Mouse (Mus musculus): ENCODE data around the gene Hspa5. TPM values are rescaled to one million over a fixed set of nuclear protein-coding genes. Genes with fewer than 3 reads are reported as not detected.

The Hspa5 gene
- polyA plus RNA-seq (2016; fragmentation: Nextera tagmentation; extraction: Ambion mirVana): 841 and 852 TPM in 2 replicates

DNA sequence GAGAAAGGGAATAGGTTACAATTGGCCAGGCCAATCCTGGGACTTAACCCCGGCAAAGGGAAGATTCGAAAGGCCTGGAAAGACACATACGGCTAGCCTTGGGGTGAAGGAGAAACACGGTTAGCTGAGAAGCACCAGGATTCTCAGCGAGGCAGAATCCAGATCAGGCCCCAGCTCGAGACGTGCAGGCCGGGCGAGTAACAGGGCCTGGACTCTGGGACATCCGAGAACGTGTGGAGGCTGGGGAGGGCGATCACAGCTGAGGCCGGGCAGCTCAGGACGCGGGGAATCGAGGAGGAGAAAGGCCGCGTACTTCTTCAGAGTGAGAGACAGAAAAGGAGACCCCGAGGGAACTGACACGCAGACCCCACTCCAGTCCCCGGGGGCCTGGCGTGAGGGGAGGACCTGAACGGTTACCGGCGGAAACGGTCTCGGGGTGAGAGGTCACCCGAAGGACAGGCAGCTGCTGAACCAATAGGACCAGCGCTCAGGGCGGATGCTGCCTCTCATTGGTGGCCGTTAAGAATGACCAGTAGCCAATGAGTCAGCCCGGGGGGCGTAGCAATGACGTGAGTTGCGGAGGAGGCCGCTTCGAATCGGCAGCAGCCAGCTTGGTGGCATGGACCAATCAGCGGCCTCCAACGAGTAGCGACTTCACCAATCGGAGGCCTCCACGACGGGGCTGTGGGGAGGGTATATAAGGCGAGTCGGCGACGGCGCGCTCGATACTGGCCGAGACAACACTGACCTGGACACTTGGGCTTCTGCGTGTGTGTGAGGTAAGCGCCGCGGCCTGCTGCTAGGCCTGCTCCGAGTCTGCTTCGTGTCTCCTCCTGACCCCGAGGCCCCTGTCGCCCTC is at the start of gene Hspa5:
Gene Hspa5 (plus strand): TSS at position 603 of the 859 bp plus-strand sequence.
- under 1% methylated on average over 60 of the region's 60 CpGs for WGBS
- Histone ChIP-seq H3K4me1 (peaks cover 38% of the 10 kb centered on the region), H3K9me3 (replicated peaks) (no peaks in the 10 kb centered on the region), H3K27ac (peak within 1 kb of the TSS; percentile 95), H3K36me3 (peaks cover 51% of the 10 kb centered on the region), H3K27me3 (ENCODE audit: low read depth, poor library complexity, severe bottlenecking) (no peaks in the 10 kb centered on the region), H3K4me3 (peak within 1 kb of the TSS; percentile 96)
- DNase-seq (ENCODE audit: low spot score): peak; percentile 99

DNA sequence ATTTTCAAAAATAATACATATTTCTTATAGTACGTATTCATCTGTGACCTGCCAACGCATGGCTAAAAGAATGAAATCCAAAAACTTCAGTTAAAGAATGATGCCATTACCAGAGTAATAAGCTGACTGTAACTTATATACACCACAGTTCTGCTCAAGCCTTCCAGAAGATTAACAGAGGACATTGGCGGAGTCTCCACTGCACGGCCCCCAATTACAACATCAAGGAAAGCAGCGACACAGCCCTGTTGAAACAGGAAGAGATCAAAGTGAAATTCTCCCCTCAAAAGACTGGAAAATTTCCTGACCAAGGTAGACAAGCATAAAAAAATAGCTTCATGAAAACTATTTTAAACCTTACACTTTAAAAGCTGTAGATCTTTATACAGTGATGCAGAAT is 46.5 kb upstream of the Hspa5 start:
- WGBS: 96% methylated on average over 5 of the region's 5 CpGs
- no peaks in the 10 kb centered on the region for H3K4me1 ChIP-seq
- H3K36me3 ChIP-seq: peaks cover 87% of the 10 kb centered on the region
- H3K4me3 ChIP-seq: no peak overlapping the region
- H3K9me3 ChIP-seq (replicated peaks): no peaks in the 10 kb centered on the region
- DNase-seq (ENCODE audit: low spot score): no peak
- no peaks in the 10 kb centered on the region for H3K27me3 ChIP-seq (ENCODE audit: low read depth, poor library complexity, severe bottlenecking)
- H3K27ac ChIP-seq: no peak overlapping the region

DNA sequence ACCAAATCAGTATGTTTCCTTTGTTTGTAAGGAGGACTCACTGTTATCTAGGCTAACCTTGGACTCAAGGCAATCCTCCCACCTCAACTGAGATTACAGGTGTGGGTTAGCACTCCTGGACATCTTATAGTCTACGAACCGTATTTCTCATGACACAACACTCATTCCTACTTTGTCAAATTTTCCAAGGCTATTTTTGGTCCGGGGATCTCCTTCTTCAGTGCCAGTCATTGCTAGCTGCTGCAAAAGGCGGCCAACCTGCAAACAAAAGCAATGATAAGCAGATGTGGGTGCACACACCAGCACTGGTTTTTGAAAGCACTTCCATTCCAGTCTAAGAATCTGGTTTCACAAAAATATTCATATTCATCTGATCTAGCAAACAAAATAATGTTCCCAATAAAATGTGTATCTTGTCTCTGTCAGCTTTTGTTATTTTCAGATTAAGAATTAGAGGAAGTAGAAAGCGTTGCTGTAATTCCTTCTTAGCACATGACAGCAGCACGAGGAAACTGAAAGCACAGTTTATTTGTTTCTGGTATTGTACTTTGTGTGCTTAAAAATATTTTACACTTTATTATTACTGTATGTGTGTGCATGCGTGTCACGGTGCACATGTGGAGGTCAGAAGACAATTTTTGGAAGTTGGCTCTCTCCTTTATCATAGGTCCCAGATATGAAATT is 44.6 kb upstream of the Hspa5 start:
- no peaks in the 10 kb centered on the region for H3K27me3 ChIP-seq (ENCODE audit: low read depth, poor library complexity, severe bottlenecking)
- DNase-seq (ENCODE audit: low spot score): no peak
- no peaks in the 10 kb centered on the region for H3K9me3 ChIP-seq (replicated peaks)
- no peaks in the 10 kb centered on the region for H3K4me1 ChIP-seq
- no peak overlapping the region for H3K4me3 ChIP-seq
- 96% methylated on average over 8 of the region's 8 CpGs for WGBS
- no peak overlapping the region for H3K27ac ChIP-seq
- H3K36me3 ChIP-seq: peaks cover 71% of the 10 kb centered on the region

DNA sequence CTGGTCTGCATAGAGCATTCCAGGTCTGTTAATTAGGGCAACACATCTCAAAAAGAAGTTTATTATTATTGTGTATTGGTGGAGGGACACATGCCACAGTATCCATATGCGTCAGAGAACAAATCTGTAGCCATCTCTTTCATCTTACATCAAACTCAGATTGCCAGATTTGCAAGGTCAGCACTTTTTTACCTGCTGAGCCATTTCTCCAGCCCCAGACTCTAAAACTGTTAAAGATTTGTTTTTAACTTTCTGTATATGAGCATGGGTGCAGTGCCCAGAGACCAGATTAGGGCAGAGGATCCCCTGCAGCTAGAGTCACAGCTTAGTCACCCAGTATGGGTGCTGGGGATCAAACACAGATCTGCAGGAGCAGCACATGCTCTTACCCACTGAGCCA is 35.1 kb upstream of the Hspa5 start:
- 93% methylated on average over 1 of the region's 1 CpGs for WGBS
- no peaks in the 10 kb centered on the region for H3K9me3 ChIP-seq (replicated peaks)
- no peaks in the 10 kb centered on the region for H3K27me3 ChIP-seq (ENCODE audit: low read depth, poor library complexity, severe bottlenecking)
- H3K4me3 ChIP-seq: no peak overlapping the region
- DNase-seq (ENCODE audit: low spot score): no peak
- H3K27ac ChIP-seq: no peak overlapping the region
- peaks cover 8% of the 10 kb centered on the region; the same call in 1 of the 2 replicates for H3K36me3 ChIP-seq
- H3K4me1 ChIP-seq: no peaks in the 10 kb centered on the region

DNA sequence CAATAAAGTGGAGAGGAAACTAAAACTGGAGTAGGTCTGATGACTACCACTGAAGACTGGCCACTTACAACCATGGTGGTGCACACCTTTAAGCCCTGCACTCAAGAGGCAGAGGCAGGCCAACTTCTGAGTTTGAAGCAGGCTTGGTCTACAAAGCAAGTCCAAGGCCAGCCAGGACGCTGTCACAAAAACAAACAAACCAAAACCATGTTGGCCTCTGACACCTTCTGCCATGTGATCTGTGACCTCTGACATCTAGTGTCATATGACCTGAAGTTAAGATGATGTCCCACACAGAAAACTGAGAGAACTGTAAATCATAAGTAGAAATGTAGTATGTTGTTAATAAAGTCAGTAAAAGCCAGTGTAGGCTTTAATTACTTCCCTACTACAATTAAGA is 33.9 kb upstream of the Hspa5 start:
- H3K9me3 ChIP-seq (replicated peaks): no peaks in the 10 kb centered on the region
- H3K27ac ChIP-seq: no peak overlapping the region
- peaks cover 14% of the 10 kb centered on the region for H3K36me3 ChIP-seq
- no peak for DNase-seq (ENCODE audit: low spot score)
- no peaks in the 10 kb centered on the region for H3K27me3 ChIP-seq (ENCODE audit: low read depth, poor library complexity, severe bottlenecking)
- WGBS: 65% methylated on average over 1 of the region's 1 CpGs
- no peak overlapping the region for H3K4me3 ChIP-seq
- H3K4me1 ChIP-seq: no peaks in the 10 kb centered on the region

DNA sequence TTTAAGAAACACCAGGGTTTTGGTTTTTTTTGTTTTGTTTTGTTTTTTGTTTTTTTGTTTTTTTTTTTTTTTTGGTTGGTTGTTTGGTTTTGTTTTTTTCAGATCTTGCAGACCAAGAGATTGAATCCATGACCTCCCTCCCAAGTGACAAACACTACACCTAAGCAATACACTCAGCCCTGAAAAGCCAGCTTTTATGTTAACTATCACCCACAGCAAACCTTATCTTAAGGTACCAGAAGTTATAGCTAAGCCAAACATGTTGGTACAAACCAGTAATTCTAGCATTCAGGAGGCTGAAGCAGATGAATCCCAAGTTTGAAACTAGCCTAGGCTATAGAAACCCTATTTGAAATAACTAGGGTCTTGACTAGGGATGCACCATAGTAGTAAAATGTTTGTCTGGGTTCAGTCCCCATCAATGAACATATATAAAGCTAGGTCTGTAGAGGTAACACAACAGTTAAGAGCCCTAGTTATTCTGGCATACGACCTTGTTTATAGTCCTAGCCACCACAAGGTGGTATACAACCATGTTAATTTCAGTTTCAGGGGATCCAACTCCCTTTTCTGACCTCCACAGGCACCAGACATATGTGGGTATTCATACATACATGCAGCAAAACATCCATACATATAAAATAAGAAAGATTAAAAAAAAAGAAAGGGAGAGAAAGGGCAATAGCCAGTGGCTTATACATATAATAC is 31.9 kb upstream of the Hspa5 start:
- Histone ChIP-seq H3K4me3 (no peak overlapping the region), H3K4me1 (no peaks in the 10 kb centered on the region), H3K36me3 (peaks cover 14% of the 10 kb centered on the region), H3K27ac (no peak overlapping the region), H3K27me3 (ENCODE audit: low read depth, poor library complexity, severe bottlenecking) (no peaks in the 10 kb centered on the region), H3K9me3 (replicated peaks) (no peaks in the 10 kb centered on the region)
- WGBS: 73% methylated on average over 1 of the region's 1 CpGs
- DNase-seq (ENCODE audit: low spot score): no peak

DNA sequence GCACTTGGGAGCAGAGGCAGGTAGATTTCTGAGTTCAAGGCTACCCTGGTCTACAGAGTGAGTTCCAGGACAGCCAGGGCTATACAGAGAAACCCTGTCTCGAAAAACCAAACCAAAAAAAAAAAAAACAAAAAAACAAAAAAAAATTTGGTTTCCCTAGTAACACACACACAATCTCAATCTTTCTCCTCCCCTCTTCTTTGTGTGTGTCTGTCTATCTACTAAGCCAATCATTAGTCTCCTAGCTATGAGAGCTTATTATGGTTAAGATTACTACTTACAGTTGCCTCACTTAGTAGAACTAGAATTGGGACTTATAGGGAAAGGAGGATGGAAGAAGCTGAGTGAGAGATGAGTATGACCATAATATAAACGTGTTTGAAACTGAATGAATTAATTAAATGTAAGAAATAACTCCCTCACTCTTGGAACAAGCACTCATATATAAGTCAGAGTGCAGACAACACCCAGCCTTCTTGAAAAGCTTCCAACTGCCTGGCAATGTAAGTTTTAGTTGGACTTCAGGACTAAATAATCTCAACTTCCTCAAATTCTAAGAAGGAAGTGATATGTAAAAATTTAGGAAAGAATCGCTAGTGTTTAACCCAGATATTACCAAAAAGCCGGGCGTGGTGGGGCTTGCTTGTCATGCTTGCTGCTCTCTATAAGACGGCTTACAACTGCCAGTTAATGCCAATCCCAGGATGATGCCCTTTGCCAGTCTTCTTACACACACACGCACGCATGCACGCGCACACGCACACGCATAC is 30.2 kb upstream of the Hspa5 start:
- Histone ChIP-seq H3K27me3 (ENCODE audit: low read depth, poor library complexity, severe bottlenecking) (no peaks in the 10 kb centered on the region), H3K27ac (no peak overlapping the region), H3K9me3 (replicated peaks) (no peaks in the 10 kb centered on the region), H3K4me1 (no peaks in the 10 kb centered on the region), H3K4me3 (no peak overlapping the region), H3K36me3 (peaks cover 20% of the 10 kb centered on the region)
- no peak for DNase-seq (ENCODE audit: low spot score)
- WGBS: 95% methylated on average over 12 of the region's 12 CpGs

DNA sequence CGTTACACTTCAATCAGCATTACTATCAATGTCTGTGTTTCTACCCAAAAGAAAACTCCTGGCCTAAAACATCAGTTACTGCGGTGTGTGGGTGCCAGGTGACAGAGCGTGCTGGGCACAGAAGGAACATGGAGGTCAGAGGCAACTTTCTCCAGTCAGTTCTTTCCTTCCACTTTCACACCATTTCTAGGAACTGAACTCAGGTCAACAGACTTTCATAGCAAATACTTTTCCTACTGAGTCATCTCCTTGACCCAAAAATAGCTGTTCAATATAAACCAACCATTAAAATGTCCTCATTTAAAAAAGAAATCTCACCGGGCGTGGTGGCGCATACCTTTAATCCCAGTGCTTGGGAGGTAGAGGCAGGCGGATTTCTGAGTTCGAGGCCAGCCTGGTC is 29.1 kb upstream of the Hspa5 start:
- Histone ChIP-seq H3K4me3 (no peak overlapping the region), H3K27ac (no peak overlapping the region), H3K9me3 (replicated peaks) (no peaks in the 10 kb centered on the region), H3K4me1 (no peaks in the 10 kb centered on the region), H3K27me3 (ENCODE audit: low read depth, poor library complexity, severe bottlenecking) (no peaks in the 10 kb centered on the region), H3K36me3 (peaks cover 20% of the 10 kb centered on the region)
- WGBS: 96% methylated on average over 8 of the region's 8 CpGs
- DNase-seq (ENCODE audit: low spot score): no peak

DNA sequence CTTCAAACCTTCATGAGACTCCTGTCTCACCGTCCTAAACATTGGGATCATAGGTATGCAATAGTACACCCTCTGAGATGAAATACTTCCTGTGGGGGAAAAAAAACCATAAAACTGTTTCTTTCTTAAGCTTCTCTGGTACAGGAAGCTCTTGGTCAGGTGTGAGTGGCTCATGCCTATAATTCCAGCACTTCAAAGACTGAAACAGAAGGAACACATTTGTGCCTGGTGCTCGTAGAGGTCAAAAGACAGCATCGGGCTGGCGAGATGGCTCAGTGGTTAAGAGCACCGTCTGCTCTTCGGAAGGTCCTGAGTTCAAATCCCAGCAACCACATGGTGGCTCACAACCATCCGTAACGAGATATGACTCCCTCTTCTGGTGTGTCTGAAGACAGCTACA is 27.3 kb upstream of the Hspa5 start:
- H3K36me3 ChIP-seq: peaks cover 25% of the 10 kb centered on the region
- no peaks in the 10 kb centered on the region for H3K9me3 ChIP-seq (replicated peaks)
- H3K4me1 ChIP-seq: no peaks in the 10 kb centered on the region
- H3K27ac ChIP-seq: no peak overlapping the region
- no peak for DNase-seq (ENCODE audit: low spot score)
- H3K27me3 ChIP-seq (ENCODE audit: low read depth, poor library complexity, severe bottlenecking): no peaks in the 10 kb centered on the region
- H3K4me3 ChIP-seq: no peak overlapping the region
- WGBS: 88% methylated on average over 8 of the region's 8 CpGs

DNA sequence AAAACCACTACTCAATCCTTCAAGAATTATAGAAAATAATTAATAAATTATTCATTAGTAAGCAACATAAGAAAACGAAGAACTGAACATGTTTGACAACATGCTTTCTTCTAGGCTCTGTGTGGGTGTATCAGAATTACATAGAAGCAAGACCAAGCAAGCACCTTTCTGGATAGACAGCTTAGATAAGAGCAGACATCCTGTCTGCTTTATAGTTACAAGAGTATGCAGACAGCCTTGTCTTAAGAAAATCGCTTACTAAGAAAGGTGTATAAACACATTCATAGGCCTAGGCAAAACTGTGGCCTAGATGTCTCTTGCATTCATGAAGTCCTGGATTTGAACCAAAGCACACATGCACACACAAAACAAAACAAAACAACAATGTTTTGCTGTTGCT is 26.1 kb upstream of the Hspa5 start:
- DNase-seq (ENCODE audit: low spot score): no peak
- no peak overlapping the region for H3K27ac ChIP-seq
- no peaks in the 10 kb centered on the region for H3K27me3 ChIP-seq (ENCODE audit: low read depth, poor library complexity, severe bottlenecking)
- no peaks in the 10 kb centered on the region for H3K9me3 ChIP-seq (replicated peaks)
- 92% methylated on average over 2 of the region's 2 CpGs for WGBS
- H3K4me1 ChIP-seq: no peaks in the 10 kb centered on the region
- no peak overlapping the region for H3K4me3 ChIP-seq
- peaks cover 25% of the 10 kb centered on the region for H3K36me3 ChIP-seq

DNA sequence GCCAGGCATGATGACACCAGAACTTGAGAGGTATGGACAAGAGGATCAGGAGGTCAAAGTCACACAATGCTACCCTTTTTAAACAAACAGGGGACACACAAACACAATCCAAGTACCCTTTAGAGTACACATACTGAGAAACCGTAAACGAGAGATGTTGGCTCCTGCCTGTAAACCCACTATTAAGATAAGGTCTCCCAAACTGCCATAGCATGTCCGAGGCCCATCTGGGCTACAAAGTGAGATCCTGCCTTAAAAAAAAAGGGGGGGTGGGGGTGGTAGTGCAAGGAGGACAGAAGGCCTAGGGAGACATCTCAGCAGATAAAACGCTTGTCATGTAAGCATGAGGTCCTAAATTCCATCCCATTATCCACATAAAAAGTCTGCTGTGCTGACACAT is 23.3 kb upstream of the Hspa5 start:
- no peak for DNase-seq (ENCODE audit: low spot score)
- Histone ChIP-seq H3K27ac (no peak overlapping the region), H3K27me3 (ENCODE audit: low read depth, poor library complexity, severe bottlenecking) (no peaks in the 10 kb centered on the region), H3K9me3 (replicated peaks) (no peaks in the 10 kb centered on the region), H3K4me1 (peaks cover 5% of the 10 kb centered on the region; the same call in 1 of the 2 replicates), H3K4me3 (no peak overlapping the region), H3K36me3 (peaks cover 18% of the 10 kb centered on the region)
- 87% methylated on average over 4 of the region's 4 CpGs for WGBS

DNA sequence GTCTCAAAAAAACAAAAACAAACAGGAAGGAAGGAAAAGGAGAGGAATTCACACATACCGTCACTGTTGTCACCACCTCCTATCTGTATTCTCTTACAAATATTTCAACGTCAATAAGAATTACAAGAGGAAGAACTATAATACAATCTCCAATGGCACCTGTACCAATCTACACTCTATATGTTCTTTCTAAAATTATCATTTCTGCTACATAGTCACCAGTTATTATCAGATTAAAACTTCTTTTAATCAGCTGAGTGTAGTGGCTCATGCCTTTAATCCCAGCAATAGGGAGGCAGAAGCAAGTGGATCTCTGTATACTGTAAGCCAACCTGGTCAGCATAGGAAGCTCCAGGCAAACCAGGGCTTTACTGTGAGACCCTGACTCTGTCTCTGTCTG is 21.5 kb upstream of the Hspa5 start:
- Histone ChIP-seq H3K36me3 (peaks cover 11% of the 10 kb centered on the region), H3K9me3 (replicated peaks) (no peaks in the 10 kb centered on the region), H3K4me1 (peaks cover 9% of the 10 kb centered on the region), H3K27ac (no peak overlapping the region), H3K4me3 (no peak overlapping the region), H3K27me3 (ENCODE audit: low read depth, poor library complexity, severe bottlenecking) (no peaks in the 10 kb centered on the region)
- 82% methylated on average over 2 of the region's 2 CpGs for WGBS
- no peak for DNase-seq (ENCODE audit: low spot score)

Data from limb, embryonic 10.5 days (tissue).